Mouse (Mus musculus) kidney, embryonic 15.5 days (tissue): Measurements from ENCODE around the gene Ankle1. TPM values are rescaled to one million over a fixed set of nuclear protein-coding genes. Genes with fewer than 3 reads are reported as not detected.
"Not testable (repeated sequence)": the region's sequence is repeated elsewhere in the genome, so short reads cannot be mapped to it uniquely, and the experiment has no call there.

ENCODE experiments used
- ATAC-seq: fragments of 200-750 bp; cut with Nextera tagmentation; replicated peaks from 2 replicates; pipeline ENCODE4 v1.8.0; 2017; ENCODE audit warnings: moderate TSS enrichment; ENCODE audit not compliant: low FRiP score
- H3K27ac ChIP-seq: fragments of 300-500 bp; sonication (generic); 2 replicates; pipeline ENCODE4 v1.5.1; 2015; ENCODE audit warnings: mild to moderate bottlenecking, inconsistent platforms
- H3K27me3 ChIP-seq: fragments of 300-500 bp; sonication (generic); 2 replicates; pipeline ENCODE4 v1.6.1; 2015; ENCODE audit warnings: inconsistent platforms
- H3K36me3 ChIP-seq: fragments of 300-500 bp; sonication (generic); 2 replicates; pipeline ENCODE4 v1.6.1; 2015; ENCODE audit warnings: inconsistent platforms
- H3K4me1 ChIP-seq: fragments of 300-500 bp; sonication (generic); 2 replicates; pipeline ENCODE4 v1.6.1; 2015; ENCODE audit warnings: inconsistent platforms
- H3K4me2 ChIP-seq: fragments of 300-500 bp; sonication (generic); 2 replicates; pipeline ENCODE4 v1.6.1; 2015; ENCODE audit warnings: moderate library complexity, mild to moderate bottlenecking, inconsistent platforms
- H3K4me3 ChIP-seq: fragments of 300-500 bp; sonication (generic); replicated peaks from 2 replicates; pipeline ENCODE4 v1.5.1; 2015; ENCODE audit warnings: mild to moderate bottlenecking, inconsistent platforms
- H3K9ac ChIP-seq: fragments of 300-500 bp; sonication (generic); 2 replicates; pipeline ENCODE4 v1.6.1; 2015; ENCODE audit warnings: mild to moderate bottlenecking, inconsistent platforms
- H3K9me3 ChIP-seq: fragments of 300-500 bp; sonication (generic); replicated peaks from 2 replicates; pipeline ENCODE4 v1.6.1; 2016; ENCODE audit warnings: inconsistent platforms
- WGBS: fragments of 180-500 bp; shearing (Covaris S2); methylation state at CpG from one replicate; pipeline ENCODE4 v1.1.7; 2015; ENCODE audit warnings: mixed read lengths; 5-methylcytosine and 5-hydroxymethylcytosine counted together
- polyA plus RNA-seq: library from polyadenylated mRNA; unstranded; fragments of >200 nt; fragmentation: Nextera tagmentation; extraction: Ambion mirVana; gene quantifications from 2 replicates; pipeline ENCODE4 v1.2.1, GENCODE M21; 2015

Gene Ankle1
- polyA plus RNA-seq, 1 experiment from 2014 or later: 57.1 TPM

DNA sequence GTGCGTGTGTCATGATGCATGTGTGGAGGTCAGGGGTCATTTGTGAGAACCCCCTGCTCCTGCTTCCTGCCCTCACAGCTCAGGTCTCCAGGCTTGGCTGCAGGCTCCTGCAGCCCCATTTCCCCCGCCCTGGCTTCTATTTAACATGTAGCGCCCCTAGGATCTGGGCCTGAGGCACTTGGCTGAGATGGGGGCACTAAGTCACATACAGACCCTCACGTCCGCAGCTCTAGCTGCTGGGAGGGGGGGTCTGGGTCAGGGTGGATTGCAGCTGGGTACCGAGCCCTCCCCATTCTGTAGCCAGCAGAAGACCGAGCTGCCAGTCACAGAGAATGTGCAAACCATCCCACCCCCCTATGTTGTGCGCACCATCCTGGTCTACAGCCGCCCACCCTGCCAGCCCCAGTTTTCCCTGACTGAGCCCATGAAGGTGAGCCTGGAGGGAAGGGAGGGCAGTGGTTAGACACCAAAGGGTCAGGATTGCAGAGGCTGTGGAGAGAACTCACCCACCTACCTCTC lies 3.3 kb upstream of the Ankle1 start:
- 86% methylated on average over 9 of the region's 9 CpGs for WGBS
- Histone ChIP-seq H3K9ac (no peak overlapping the region), H3K4me3 (no peak overlapping the region), H3K4me2 (no peak overlapping the region), H3K4me1 (peaks cover 30% of the 10 kb centered on the region), H3K9me3 (no peaks in the 10 kb centered on the region), H3K27ac (no peak overlapping the region), H3K27me3 (no peaks in the 10 kb centered on the region), H3K36me3 (peaks cover 33% of the 10 kb centered on the region)
- ATAC-seq: no peak

- Histone ChIP-seq H3K9ac (no peak overlapping the region), H3K9me3 (no peaks in the 10 kb centered on the region), H3K4me3 (no peak overlapping the region), H3K4me1 (peaks cover 30% of the 10 kb centered on the region), H3K27me3 (no peaks in the 10 kb centered on the region), H3K27ac (no peak overlapping the region), H3K4me2 (no peak overlapping the region), H3K36me3 (peaks cover 38% of the 10 kb centered on the region)
- 69% methylated on average over 6 of the region's 6 CpGs for WGBS
- no peak for ATAC-seq
Observed at GRCm38 (mm10) chr8:71403107-71403885, 2.5 kb upstream of the Ankle1 start.

GRCm38 (mm10) chr8:71404011-71404410 lies 1.8 kb upstream of the Ankle1 start:
- ATAC-seq: no peak
- Histone ChIP-seq H3K27ac (no peak overlapping the region), H3K9me3 (no peaks in the 10 kb centered on the region), H3K9ac (no peak overlapping the region), H3K27me3 (no peaks in the 10 kb centered on the region), H3K4me3 (no peak overlapping the region), H3K4me1 (peaks cover 32% of the 10 kb centered on the region), H3K36me3 (peaks cover 38% of the 10 kb centered on the region), H3K4me2 (no peak overlapping the region)
- 88% methylated on average over 8 of the region's 8 CpGs for WGBS

GRCm38 (mm10) chr8:71404951-71405351 lies 859 bp upstream of the Ankle1 start:
- no peak for ATAC-seq
- peaks cover 39% of the 10 kb centered on the region for H3K36me3 ChIP-seq
- H3K4me3 ChIP-seq: peak overlapping the region; percentile 71
- peak overlapping the region; percentile 92 for H3K4me2 ChIP-seq
- H3K9ac ChIP-seq: no peak overlapping the region
- peak overlapping the region; percentile 80 for H3K27ac ChIP-seq
- no peaks in the 10 kb centered on the region for H3K9me3 ChIP-seq
- no peaks in the 10 kb centered on the region for H3K27me3 ChIP-seq
- peaks cover 32% of the 10 kb centered on the region for H3K4me1 ChIP-seq
- 66% methylated on average over 9 of the region's 9 CpGs for WGBS

GRCm38 (mm10) chr8:71406099-71407015 lies 547 bp downstream of the Ankle1 start:
- Histone ChIP-seq H3K27ac (peak overlapping the region; percentile 72), H3K4me1 (peaks cover 33% of the 10 kb centered on the region)
- WGBS: under 1% methylated on average over 55 of the region's 55 CpGs

DNA sequence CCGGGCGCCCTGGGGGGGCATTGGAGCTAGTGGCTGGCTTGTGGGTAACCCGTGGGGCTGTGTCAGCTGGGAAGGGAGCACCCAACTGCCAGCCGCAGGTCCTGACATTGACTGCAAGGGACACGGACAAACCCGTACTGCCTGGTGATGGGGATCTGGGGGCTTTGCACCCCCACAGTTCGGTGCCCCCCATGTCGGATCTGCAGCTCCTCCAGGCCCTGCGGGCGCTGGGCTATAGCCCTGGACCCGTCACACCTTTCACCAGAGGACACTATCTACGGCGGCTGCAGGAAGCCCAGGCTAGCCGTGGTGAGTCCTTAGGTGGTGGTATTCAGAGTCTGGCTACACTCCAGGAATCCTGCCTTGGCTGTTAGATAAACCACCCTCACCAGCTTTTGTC lies 1.6 kb downstream of the Ankle1 start:
- Histone ChIP-seq H3K4me3 (peak overlapping the region; percentile 71), H3K36me3 (peaks cover 34% of the 10 kb centered on the region), H3K4me2 (peak overlapping the region; percentile 92), H3K9ac (no peak overlapping the region), H3K27ac (no peak overlapping the region), H3K9me3 (no peaks in the 10 kb centered on the region), H3K4me1 (peaks cover 40% of the 10 kb centered on the region), H3K27me3 (no peaks in the 10 kb centered on the region)
- ATAC-seq: no peak
- WGBS: 92% methylated on average over 14 of the region's 14 CpGs

More at GRCm38 (mm10) chr8:71406099-71407015, 547 bp downstream of the Ankle1 start:
- ATAC-seq: peak; percentile 88
- H3K27me3 ChIP-seq: no peaks in the 10 kb centered on the region
- no peaks in the 10 kb centered on the region for H3K9me3 ChIP-seq
- peak overlapping the region; percentile 92 for H3K4me2 ChIP-seq
- H3K9ac ChIP-seq: peak overlapping the region; percentile 65
- peaks cover 34% of the 10 kb centered on the region for H3K36me3 ChIP-seq
- H3K4me3 ChIP-seq: peak overlapping the region; percentile 71

DNA sequence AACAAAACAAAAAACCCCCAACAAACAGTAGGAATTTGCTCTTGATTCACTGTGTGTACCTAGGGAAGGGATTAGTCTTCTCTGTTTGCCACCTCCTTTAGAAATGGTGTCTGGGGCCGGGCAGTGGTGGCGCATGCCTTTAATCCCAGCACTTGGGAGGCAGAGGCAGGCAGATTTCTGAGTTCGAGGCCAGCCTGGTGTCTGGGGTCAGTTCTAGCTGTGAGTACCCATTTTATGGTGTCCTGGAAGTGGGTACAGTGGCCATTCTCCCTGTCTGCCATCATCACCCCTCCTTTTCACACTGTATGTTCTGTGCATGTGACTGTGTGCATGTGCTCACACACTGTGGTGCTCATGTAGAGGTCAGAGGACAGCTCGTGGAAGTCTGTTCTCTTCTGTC lies 2.4 kb downstream of the Ankle1 start:
- no peak overlapping the region for H3K4me3 ChIP-seq
- 94% methylated on average over 4 of the region's 4 CpGs for WGBS
- no peak overlapping the region for H3K27ac ChIP-seq
- no peaks in the 10 kb centered on the region for H3K27me3 ChIP-seq
- no peaks in the 10 kb centered on the region for H3K9me3 ChIP-seq
- no peak for ATAC-seq
- no peak overlapping the region for H3K9ac ChIP-seq
- H3K4me2 ChIP-seq: no peak overlapping the region
- peaks cover 34% of the 10 kb centered on the region for H3K36me3 ChIP-seq
- peaks cover 40% of the 10 kb centered on the region for H3K4me1 ChIP-seq

DNA sequence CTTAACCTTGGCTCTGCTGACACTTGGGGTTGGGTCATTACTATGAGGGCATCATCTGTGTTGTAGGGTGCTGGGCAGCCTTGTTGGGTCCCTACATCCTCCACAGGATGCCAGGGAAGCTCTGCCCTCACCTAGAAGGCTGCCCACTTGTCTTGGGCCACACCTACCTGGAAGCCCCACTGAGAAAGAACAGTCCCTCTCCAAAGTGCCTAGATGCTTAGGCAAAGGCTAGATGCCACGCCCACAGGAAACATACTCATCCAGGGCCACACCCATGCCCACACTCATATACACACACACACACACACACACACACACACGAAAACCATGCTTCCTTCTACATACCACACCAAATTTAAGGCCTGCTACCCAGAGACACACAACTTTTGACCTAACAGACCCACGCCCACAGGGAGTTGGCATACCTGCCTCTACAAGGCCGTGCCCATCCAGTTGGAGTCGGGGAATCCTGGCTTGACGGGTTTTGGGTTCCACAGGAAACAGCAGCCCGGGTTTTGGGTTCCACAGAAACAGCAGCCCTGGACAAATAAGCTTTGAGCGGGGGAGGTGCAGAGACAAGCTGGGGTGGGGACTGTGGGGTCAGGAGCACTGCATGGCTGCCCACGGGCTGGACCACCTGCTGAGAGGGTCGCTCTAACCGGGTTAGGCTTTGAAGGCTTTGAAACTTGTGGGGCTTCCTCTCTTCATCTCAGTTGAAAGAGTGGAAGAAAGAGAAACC lies 5.9 kb downstream of the Ankle1 start:
- no peaks in the 10 kb centered on the region for H3K9me3 ChIP-seq
- 0 out of 2 replicates have a peak, but pooled peaks have one; percentile 54 for ATAC-seq
- WGBS: 30% methylated on average over 11 of the region's 11 CpGs
- peaks cover 22% of the 10 kb centered on the region for H3K4me1 ChIP-seq
- no peak overlapping the region for H3K4me3 ChIP-seq
- H3K27ac ChIP-seq: no peak overlapping the region
- H3K36me3 ChIP-seq: peaks cover 34% of the 10 kb centered on the region
- H3K4me2 ChIP-seq: peak overlapping the region; percentile 35
- H3K27me3 ChIP-seq: peaks cover 8% of the 10 kb centered on the region
- H3K9ac ChIP-seq: no peak overlapping the region

DNA sequence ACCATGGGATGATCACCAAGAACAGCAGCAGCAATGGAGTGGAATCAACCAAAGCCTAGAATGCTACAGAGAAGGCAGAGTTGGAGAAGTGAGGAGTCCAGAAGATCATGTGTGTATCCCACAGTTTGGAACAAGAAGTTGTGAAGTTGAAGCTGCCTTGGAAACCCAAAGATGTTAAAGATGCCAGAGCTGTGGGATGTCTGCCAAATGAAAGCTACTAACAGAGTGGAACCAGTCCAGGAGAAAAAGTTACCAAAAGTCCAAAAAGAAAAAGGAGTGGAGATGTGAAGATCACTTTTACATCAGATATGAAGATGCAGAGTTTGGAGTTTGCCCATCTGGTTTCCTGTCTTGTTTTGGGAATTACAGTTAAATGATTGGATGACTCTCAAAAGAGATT lies 16.3 kb downstream of the Ankle1 start:
- ATAC-seq: no peak
- Histone ChIP-seq H3K36me3 (no peaks in the 10 kb centered on the region), H3K9me3 (no peaks in the 10 kb centered on the region)

GRCm38 (mm10) chr8:71432935-71433334 lies 27.1 kb downstream of the Ankle1 start:
- H3K4me2 ChIP-seq, H3K9ac ChIP-seq, H3K36me3 ChIP-seq, H3K27ac ChIP-seq, H3K4me1 ChIP-seq, H3K27me3 ChIP-seq, H3K9me3 ChIP-seq, ATAC-seq, H3K4me3 ChIP-seq: not testable (repeated sequence)
- 87% methylated on average over 1 of the region's 1 CpGs for WGBS

More for the DNA sequence above, 16.3 kb downstream of the Ankle1 start:
- H3K27ac ChIP-seq: no peak overlapping the region
- H3K4me3 ChIP-seq: no peak overlapping the region
- no peaks in the 10 kb centered on the region for H3K27me3 ChIP-seq
- H3K4me1 ChIP-seq: no peaks in the 10 kb centered on the region
- H3K9ac ChIP-seq: no peak overlapping the region
- H3K4me2 ChIP-seq: no peak overlapping the region

- Histone ChIP-seq H3K27ac (no peak overlapping the region), H3K9me3 (peaks cover 2% of the 10 kb centered on the region; the same call in 1 of the 2 replicates), H3K9ac (no peak overlapping the region), H3K4me3 (no peak overlapping the region), H3K36me3 (no peaks in the 10 kb centered on the region), H3K4me2 (no peak overlapping the region), H3K27me3 (peaks cover 11% of the 10 kb centered on the region), H3K4me1 (no peaks in the 10 kb centered on the region)
- ATAC-seq: no peak
- WGBS: 46% methylated on average over 3 of the region's 3 CpGs
Observed at GRCm38 (mm10) chr8:71437041-71437440, 31.2 kb downstream of the Ankle1 start.
